Mouse (Mus musculus): ENCODE measurements at regions not wholly inside any gene's neighbourhood (a gene's known extent, or its start where the extent isn't known, plus 50 kb on each side); places are given as distances from the start of the nearest gene placed in this dataset.

DNA sequence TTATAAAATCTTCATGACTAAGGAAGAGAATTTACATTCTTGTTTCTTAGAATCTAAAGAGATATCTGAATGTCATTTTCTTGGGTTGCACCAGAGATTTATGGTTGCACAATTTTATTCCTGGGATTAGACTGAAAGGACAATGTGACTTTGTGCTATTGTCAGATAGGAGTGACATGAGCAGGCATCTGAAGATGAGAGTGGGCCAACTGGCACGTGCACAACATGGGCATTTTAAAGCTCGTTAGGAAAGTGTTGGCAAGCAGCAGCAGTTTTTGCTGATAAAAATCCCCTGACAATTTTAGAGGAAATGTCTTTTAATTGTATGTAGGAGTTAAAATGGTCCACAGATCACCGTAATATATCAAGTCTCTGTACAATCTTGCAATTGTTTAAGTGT, 178.9 kb upstream of the Tecrl start:
- DNase-seq, result no peak

DNA sequence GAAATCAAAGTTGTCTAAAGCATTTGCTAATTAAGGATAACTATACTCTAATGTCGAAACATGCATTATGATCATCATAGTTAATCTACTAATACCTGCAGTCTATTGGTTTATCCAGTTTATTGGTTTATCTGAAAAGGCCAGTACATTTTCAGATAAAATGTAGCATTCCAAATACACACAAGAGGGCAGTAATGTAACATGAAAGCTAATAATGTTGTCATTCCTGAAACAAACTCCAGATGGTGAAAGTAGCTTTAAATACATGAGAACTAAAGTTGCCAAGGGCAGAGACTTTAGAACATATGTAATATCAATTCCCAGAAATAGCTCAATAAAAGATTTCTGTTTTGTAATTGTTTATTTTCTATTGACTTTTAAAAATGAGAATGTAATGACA, 163.7 kb upstream of the Tecrl start:
- DNase-seq, result no peak

DNA sequence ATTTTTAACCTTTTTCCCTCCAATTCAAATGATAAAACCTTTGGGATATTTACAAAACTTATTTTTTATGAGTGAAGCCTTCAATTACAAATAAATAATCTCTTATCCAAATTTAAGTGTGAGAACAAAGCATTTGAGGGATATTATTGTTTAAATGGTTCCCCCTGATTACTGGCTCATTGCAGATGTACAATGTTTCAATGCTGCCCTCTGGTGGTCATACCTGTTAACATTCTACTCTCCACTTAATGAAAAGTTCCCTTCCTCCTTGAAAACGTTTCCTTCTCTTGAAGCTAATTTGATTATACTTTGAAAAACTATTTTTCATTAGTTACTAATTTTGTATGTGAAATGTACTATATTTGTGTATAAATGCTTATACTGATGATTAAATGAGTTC, 129.1 kb upstream of the Tecrl start:
- peak; percentile 17 for DNase-seq

- peak; percentile 39 for DNase-seq
Measured at GRCm38 (mm10) chr5:83440259-83440658, 85.3 kb upstream of the Tecrl start.

DNA sequence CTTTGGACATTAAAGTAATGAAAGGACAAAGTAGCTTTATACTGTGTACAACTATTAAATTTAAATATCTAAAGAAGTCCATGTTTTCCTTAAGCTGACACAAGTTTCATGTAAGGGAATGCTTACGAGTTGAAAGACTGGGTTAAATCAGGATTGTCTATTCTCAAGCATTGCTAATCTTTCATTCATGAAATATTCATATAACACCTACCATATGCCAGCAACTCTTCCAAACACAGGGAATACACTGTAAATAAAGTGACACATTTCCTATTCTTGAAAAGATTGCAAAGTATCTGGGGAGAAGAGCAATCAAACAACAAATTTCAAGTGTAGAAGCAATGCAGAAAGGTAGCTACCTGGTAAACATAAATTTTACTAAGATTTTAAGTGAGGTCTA, 81.5 kb upstream of the Tecrl start:
- no peak for DNase-seq

- no peak for DNase-seq
Measured at GRCm38 (mm10) chr5:83421708-83422107, 66.7 kb upstream of the Tecrl start.

DNA sequence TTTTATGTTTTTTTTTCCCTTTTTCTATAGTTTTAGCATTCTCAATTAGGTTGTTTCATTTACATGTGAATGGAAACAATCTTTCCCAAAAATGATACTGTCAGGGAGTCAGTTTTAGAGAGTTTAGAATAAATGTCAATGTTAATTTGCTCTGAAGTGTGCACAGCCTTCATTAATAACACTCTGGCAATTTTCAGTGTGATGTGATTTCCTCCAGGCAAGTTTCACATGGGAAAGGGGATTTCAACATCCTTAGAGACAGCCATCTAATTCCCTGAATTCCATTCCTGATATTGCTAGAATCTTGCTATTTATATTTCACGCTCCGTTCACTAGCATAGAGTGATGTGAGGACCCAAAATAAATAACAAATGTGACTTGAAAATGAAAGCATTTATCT, 55.2 kb upstream of the Tecrl start:
- DNase-seq, result no peak

DNA sequence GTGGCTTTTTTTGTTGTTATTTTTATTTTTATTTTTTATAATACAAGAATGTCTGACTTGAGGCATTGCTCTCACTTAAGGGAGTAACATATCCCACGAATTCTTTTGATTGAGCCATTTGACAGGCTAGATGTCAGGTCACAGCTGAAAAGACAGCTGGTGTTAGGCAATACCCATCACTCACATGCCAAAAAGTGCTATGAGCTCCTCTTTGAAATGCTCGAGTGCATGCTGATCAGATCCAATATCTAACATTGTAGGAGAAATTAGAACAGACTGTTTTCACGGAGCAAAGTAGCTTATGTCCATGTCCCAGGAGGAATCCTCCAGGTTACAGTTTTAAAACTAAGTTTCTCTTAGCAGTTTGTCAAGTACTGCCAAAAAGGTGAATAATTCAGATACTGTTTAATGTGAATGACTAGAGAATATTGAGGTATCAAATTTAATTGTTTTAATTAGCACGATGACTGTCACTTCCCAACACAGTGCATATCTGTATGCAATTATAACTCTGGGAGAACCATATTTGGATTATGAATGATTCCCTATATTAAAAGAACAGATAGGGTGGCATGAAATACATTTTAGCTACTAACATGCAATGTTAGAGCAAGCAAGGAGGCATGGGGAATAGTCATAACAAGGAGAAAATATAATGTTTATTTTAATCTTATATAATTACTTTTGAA, 50.4 kb upstream of the Tecrl start:
- no peak for DNase-seq
